Mouse (Mus musculus): ENCODE results near the gene Dzip1. TPM values are rescaled to one million over a fixed set of nuclear protein-coding genes. Genes with fewer than 3 reads are reported as not detected.

The Dzip1 gene
- polyA plus RNA-seq, 1 experiment = 5.7 TPM

- Histone ChIP-seq H3K4me1 (ENCODE audit: control insufficient read depth, insufficient read depth, low read length) (peaks cover 14% of the 10 kb centered on the region), H3K36me3 (ENCODE audit: control insufficient read depth, insufficient read depth, low read length) (no peaks in the 10 kb centered on the region), H3K4me3 (ENCODE audit: insufficient read depth, low read depth, low read length) (no peak overlapping the region), H3K27ac (ENCODE audit: insufficient read depth, low read depth, low read length) (no peak overlapping the region), H3K27me3 (replicated peaks; ENCODE audit: control insufficient read depth, insufficient read depth, low read length) (no peaks in the 10 kb centered on the region)
- 62% methylated on average over 3 of the region's 3 CpGs for WGBS
- DNase-seq = peak; percentile 21
- no peak for TF ChIP-seq CTCF (conservative IDR thresholded peaks at IDR 0.05; ENCODE audit: insufficient read depth, insufficient read length, low read depth, low read length)
- no peak for TF ChIP-seq POLR2A (IDR thresholded peaks at IDR 0.05; ENCODE audit: low read depth, low read length)
These were observed 11.0 kb upstream of the Dzip1 start for GRCm38 (mm10) chr14:118936236-118936635.

- H3K4me1 ChIP-seq (ENCODE audit: control insufficient read depth, insufficient read depth, low read length) = peaks cover 5% of the 10 kb centered on the region
- H3K4me3 ChIP-seq (ENCODE audit: insufficient read depth, low read depth, low read length) = no peak overlapping the region
- no peaks in the 10 kb centered on the region for H3K27me3 ChIP-seq (replicated peaks; ENCODE audit: control insufficient read depth, insufficient read depth, low read length)
- no peak overlapping the region for H3K27ac ChIP-seq (ENCODE audit: insufficient read depth, low read depth, low read length)
- DNase-seq = no peak
- TF ChIP-seq CTCF (conservative IDR thresholded peaks at IDR 0.05; ENCODE audit: insufficient read depth, insufficient read length, low read depth, low read length) = no peak
- TF ChIP-seq POLR2A (IDR thresholded peaks at IDR 0.05; ENCODE audit: low read depth, low read length) = no peak
- H3K36me3 ChIP-seq (ENCODE audit: control insufficient read depth, insufficient read depth, low read length) = no peaks in the 10 kb centered on the region
- WGBS = 91% methylated on average over 9 of the region's 9 CpGs
These were observed 9.4 kb upstream of the Dzip1 start for GRCm38 (mm10) chr14:118934686-118935085.

- no peaks in the 10 kb centered on the region for H3K36me3 ChIP-seq (ENCODE audit: control insufficient read depth, insufficient read depth, low read length)
- no peak overlapping the region for H3K27ac ChIP-seq (ENCODE audit: insufficient read depth, low read depth, low read length)
- TF ChIP-seq POLR2A (IDR thresholded peaks at IDR 0.05; ENCODE audit: low read depth, low read length) (no peak), CTCF (conservative IDR thresholded peaks at IDR 0.05; ENCODE audit: insufficient read depth, insufficient read length, low read depth, low read length) (no peak)
- H3K4me3 ChIP-seq (ENCODE audit: insufficient read depth, low read depth, low read length) = no peak overlapping the region
- WGBS = 62% methylated on average over 8 of the region's 8 CpGs
- no peaks in the 10 kb centered on the region for H3K27me3 ChIP-seq (replicated peaks; ENCODE audit: control insufficient read depth, insufficient read depth, low read length)
- DNase-seq = no peak
- no peaks in the 10 kb centered on the region; the same call in 1 of the 2 replicates for H3K4me1 ChIP-seq (ENCODE audit: control insufficient read depth, insufficient read depth, low read length)
These were observed 7.7 kb upstream of the Dzip1 start for GRCm38 (mm10) chr14:118932956-118933355.

GRCm38 (mm10) chr14:118931181-118931580 is 5.9 kb upstream of the Dzip1 start:
- TF ChIP-seq POLR2A (IDR thresholded peaks at IDR 0.05; ENCODE audit: low read depth, low read length) = no peak
- TF ChIP-seq CTCF (conservative IDR thresholded peaks at IDR 0.05; ENCODE audit: insufficient read depth, insufficient read length, low read depth, low read length) = no peak
- WGBS = 91% methylated on average over 2 of the region's 2 CpGs
- no peak overlapping the region for H3K4me3 ChIP-seq (ENCODE audit: insufficient read depth, low read depth, low read length)
- DNase-seq = no peak
- H3K36me3 ChIP-seq (ENCODE audit: control insufficient read depth, insufficient read depth, low read length) = no peaks in the 10 kb centered on the region
- H3K4me1 ChIP-seq (ENCODE audit: control insufficient read depth, insufficient read depth, low read length) = no peaks in the 10 kb centered on the region
- no peaks in the 10 kb centered on the region for H3K27me3 ChIP-seq (replicated peaks; ENCODE audit: control insufficient read depth, insufficient read depth, low read length)
- no peak overlapping the region for H3K27ac ChIP-seq (ENCODE audit: insufficient read depth, low read depth, low read length)

GRCm38 (mm10) chr14:118930777-118931176 is 5.5 kb upstream of the Dzip1 start:
- no peak for DNase-seq
- H3K4me3 ChIP-seq (ENCODE audit: insufficient read depth, low read depth, low read length) = no peak overlapping the region
- TF ChIP-seq CTCF (conservative IDR thresholded peaks at IDR 0.05; ENCODE audit: insufficient read depth, insufficient read length, low read depth, low read length) (no peak), POLR2A (IDR thresholded peaks at IDR 0.05; ENCODE audit: low read depth, low read length) (no peak)
- H3K27me3 ChIP-seq (replicated peaks; ENCODE audit: control insufficient read depth, insufficient read depth, low read length) = no peaks in the 10 kb centered on the region
- H3K27ac ChIP-seq (ENCODE audit: insufficient read depth, low read depth, low read length) = no peak overlapping the region
- H3K36me3 ChIP-seq (ENCODE audit: control insufficient read depth, insufficient read depth, low read length) = no peaks in the 10 kb centered on the region
- H3K4me1 ChIP-seq (ENCODE audit: control insufficient read depth, insufficient read depth, low read length) = no peaks in the 10 kb centered on the region
- WGBS = 88% methylated on average over 2 of the region's 2 CpGs

- no peaks in the 10 kb centered on the region for H3K36me3 ChIP-seq (ENCODE audit: control insufficient read depth, insufficient read depth, low read length)
- H3K4me3 ChIP-seq (ENCODE audit: insufficient read depth, low read depth, low read length) = no peak overlapping the region
- TF ChIP-seq POLR2A (IDR thresholded peaks at IDR 0.05; ENCODE audit: low read depth, low read length) (no peak), CTCF (conservative IDR thresholded peaks at IDR 0.05; ENCODE audit: insufficient read depth, insufficient read length, low read depth, low read length) (no peak)
- no peak for DNase-seq
- no peak overlapping the region for H3K27ac ChIP-seq (ENCODE audit: insufficient read depth, low read depth, low read length)
- H3K27me3 ChIP-seq (replicated peaks; ENCODE audit: control insufficient read depth, insufficient read depth, low read length) = no peaks in the 10 kb centered on the region
- WGBS = 77% methylated on average over 2 of the region's 2 CpGs
- H3K4me1 ChIP-seq (ENCODE audit: control insufficient read depth, insufficient read depth, low read length) = peaks cover 1% of the 10 kb centered on the region
These were observed 4.5 kb upstream of the Dzip1 start for GRCm38 (mm10) chr14:118929779-118930178.

- TF ChIP-seq POLR2A (IDR thresholded peaks at IDR 0.05; ENCODE audit: low read depth, low read length) = no peak
- TF ChIP-seq CTCF (conservative IDR thresholded peaks at IDR 0.05; ENCODE audit: insufficient read depth, insufficient read length, low read depth, low read length) = no peak
- Histone ChIP-seq H3K36me3 (ENCODE audit: control insufficient read depth, insufficient read depth, low read length) (no peaks in the 10 kb centered on the region), H3K4me3 (ENCODE audit: insufficient read depth, low read depth, low read length) (no peak overlapping the region), H3K4me1 (ENCODE audit: control insufficient read depth, insufficient read depth, low read length) (peaks cover 4% of the 10 kb centered on the region), H3K27ac (ENCODE audit: insufficient read depth, low read depth, low read length) (no peak overlapping the region), H3K27me3 (replicated peaks; ENCODE audit: control insufficient read depth, insufficient read depth, low read length) (no peaks in the 10 kb centered on the region)
- DNase-seq = no peak
- 87% methylated on average over 3 of the region's 3 CpGs for WGBS
These were observed 3.3 kb upstream of the Dzip1 start for GRCm38 (mm10) chr14:118928565-118928964.

Measured in kidney, adult 2 months (tissue).